Mouse (Mus musculus): ENCODE results near the gene Cox18.

DNA sequence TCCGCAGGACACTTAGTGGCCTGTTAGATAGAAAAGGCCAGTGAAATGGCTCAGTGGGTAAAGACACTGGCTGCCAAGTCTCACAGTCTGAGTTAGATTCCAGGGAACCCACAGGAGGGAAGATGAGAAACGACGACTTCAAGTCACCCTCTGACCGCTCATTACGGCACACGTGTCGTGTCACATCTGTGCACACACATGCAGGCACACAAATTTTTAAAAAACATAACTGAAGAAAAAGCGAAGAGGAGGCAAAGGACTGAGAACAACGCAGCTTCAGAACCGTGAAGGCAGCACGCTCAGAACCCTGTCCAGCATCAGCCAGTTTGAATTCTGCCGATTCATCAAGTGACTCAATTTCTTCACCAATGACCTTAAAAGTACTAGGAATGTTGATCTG lies 10.4 kb downstream of the Cox18 start:
- TF ChIP-seq CTCF (conservative IDR thresholded peaks at IDR 0.05; ENCODE audit: low read length), result no peak
- TF ChIP-seq NANOG (IDR thresholded peaks at IDR 0.05; ENCODE audit: borderline replicate concordance, low read length), result no peak

Measured in E14TG2a.4 (cell line).